Mouse (Mus musculus) hindbrain, embryonic 15.5 days (tissue): ENCODE measurements around the gene Dst. TPM values are rescaled to one million over a fixed set of nuclear protein-coding genes. Genes with fewer than 3 reads are reported as not detected.

Source experiments
- ATAC-seq: fragments of 200-750 bp; cut with Nextera tagmentation; 2 replicates; pipeline ENCODE4 v1.8.0; 2017; ENCODE audit warnings: low read depth, moderate number of reproducible peaks, moderate TSS enrichment; ENCODE audit not compliant: low FRiP score
- H3K27ac ChIP-seq: fragments of 300-500 bp; sonication (generic); replicated peaks from 2 replicates; pipeline ENCODE4 v1.5.1; 2015; ENCODE audit warnings: mild to moderate bottlenecking, inconsistent platforms
- H3K27me3 ChIP-seq: fragments of 300-500 bp; sonication (generic); 2 replicates; pipeline ENCODE4 v1.6.1; 2015; ENCODE audit warnings: control low read depth, inconsistent platforms
- H3K36me3 ChIP-seq: fragments of 300-500 bp; sonication (generic); 2 replicates; pipeline ENCODE4 v1.6.1; 2015; ENCODE audit warnings: control low read depth, inconsistent platforms
- H3K4me1 ChIP-seq: fragments of 300-500 bp; sonication (generic); replicated peaks from 2 replicates; pipeline ENCODE4 v1.6.1; 2015; ENCODE audit warnings: control low read depth, inconsistent platforms
- H3K4me2 ChIP-seq: fragments of 300-500 bp; sonication (generic); 2 replicates; pipeline ENCODE4 v1.6.1; 2015; ENCODE audit warnings: moderate library complexity, mild to moderate bottlenecking, inconsistent platforms
- H3K4me3 ChIP-seq: fragments of 300-500 bp; sonication (generic); 2 replicates; pipeline ENCODE4 v1.5.1; 2015; ENCODE audit warnings: mild to moderate bottlenecking, inconsistent platforms
- H3K9ac ChIP-seq: fragments of 300-500 bp; sonication (generic); 2 replicates; pipeline ENCODE4 v1.6.1; 2015; ENCODE audit warnings: inconsistent platforms
- H3K9me3 ChIP-seq: fragments of 300-500 bp; sonication (generic); 2 replicates; pipeline ENCODE4 v1.6.1; 2016; ENCODE audit warnings: control low read depth, inconsistent platforms
- WGBS: fragments of 180-500 bp; shearing (Covaris S2); methylation state at CpG from one replicate; pipeline ENCODE4 v1.1.7; 2015; 5-methylcytosine and 5-hydroxymethylcytosine counted together
- polyA plus RNA-seq: library from polyadenylated mRNA; unstranded; fragments of >200 nt; fragmentation: Nextera tagmentation; extraction: Ambion mirVana; gene quantifications from 2 replicates; pipeline ENCODE4 v1.2.1, GENCODE M21; 2015

Dst gene
- 39.4 and 41.1 TPM in 2 replicates for polyA plus RNA-seq

- Histone ChIP-seq H3K27me3 (no peaks in the 10 kb centered on the region), H3K9ac (peak within 1 kb of the TSS; percentile 54), H3K4me1 (peaks cover 18% of the 10 kb centered on the region), H3K4me3 (peak within 1 kb of the TSS; percentile 57), H3K9me3 (no peaks in the 10 kb centered on the region), H3K36me3 (no peaks in the 10 kb centered on the region), H3K27ac (peak within 1 kb of the TSS; percentile 94), H3K4me2 (peak within 1 kb of the TSS; percentile 65)
- 6% methylated on average over 36 of the region's 44 CpGs for WGBS
- ATAC-seq = no peak
Measured at GRCm38 (mm10) chr1:33908191-33908962, at the start of gene Dst. Gene Dst (plus strand): TSS chr1:33908225.

- H3K4me2 ChIP-seq = no peak overlapping the region
- peaks cover 6% of the 10 kb centered on the region; the same call in 1 of the 2 replicates for H3K36me3 ChIP-seq
- no peak overlapping the region for H3K4me3 ChIP-seq
- no peaks in the 10 kb centered on the region for H3K9me3 ChIP-seq
- 94% methylated on average over 2 of the region's 2 CpGs for WGBS
- no peaks in the 10 kb centered on the region for H3K4me1 ChIP-seq
- H3K27ac ChIP-seq = no peak overlapping the region
- H3K9ac ChIP-seq = no peak overlapping the region
- no peak for ATAC-seq
- no peaks in the 10 kb centered on the region for H3K27me3 ChIP-seq
Measured at GRCm38 (mm10) chr1:33869031-33869430, 39.0 kb upstream of the Dst start.

- H3K36me3 ChIP-seq = peaks cover 6% of the 10 kb centered on the region; the same call in 1 of the 2 replicates
- H3K4me2 ChIP-seq = no peak overlapping the region
- H3K9me3 ChIP-seq = no peaks in the 10 kb centered on the region
- no peak overlapping the region for H3K9ac ChIP-seq
- no peaks in the 10 kb centered on the region for H3K4me1 ChIP-seq
- no peak overlapping the region for H3K27ac ChIP-seq
- 94% methylated on average over 3 of the region's 3 CpGs for whole genome bisulfite sequencing
- no peaks in the 10 kb centered on the region for H3K27me3 ChIP-seq
- ATAC-seq = no peak
- no peak overlapping the region for H3K4me3 ChIP-seq
Measured at GRCm38 (mm10) chr1:33869437-33869836, 38.6 kb upstream of the Dst start.

- H3K4me1 ChIP-seq = no peaks in the 10 kb centered on the region
- H3K27me3 ChIP-seq = no peaks in the 10 kb centered on the region
- peaks cover 6% of the 10 kb centered on the region; the same call in 1 of the 2 replicates for H3K36me3 ChIP-seq
- ATAC-seq = no peak
- no peak overlapping the region for H3K4me3 ChIP-seq
- H3K9me3 ChIP-seq = no peaks in the 10 kb centered on the region
- no peak overlapping the region for H3K9ac ChIP-seq
- no peak overlapping the region for H3K4me2 ChIP-seq
- 70% methylated on average over 5 of the region's 5 CpGs for WGBS
- H3K27ac ChIP-seq = no peak overlapping the region
Measured at GRCm38 (mm10) chr1:33873561-33873960, 34.5 kb upstream of the Dst start.

GRCm38 (mm10) chr1:33875691-33876090 is 32.3 kb upstream of the Dst start:
- no peaks in the 10 kb centered on the region for H3K9me3 ChIP-seq
- no peak overlapping the region for H3K4me3 ChIP-seq
- H3K36me3 ChIP-seq = peaks cover 6% of the 10 kb centered on the region; the same call in 1 of the 2 replicates
- H3K27ac ChIP-seq = no peak overlapping the region
- H3K9ac ChIP-seq = no peak overlapping the region
- WGBS = 62% methylated on average over 6 of the region's 6 CpGs
- no peak overlapping the region for H3K4me2 ChIP-seq
- no peaks in the 10 kb centered on the region for H3K4me1 ChIP-seq
- ATAC-seq = no peak
- H3K27me3 ChIP-seq = no peaks in the 10 kb centered on the region

- Histone ChIP-seq H3K27me3 (no peaks in the 10 kb centered on the region), H3K9ac (no peak overlapping the region), H3K4me1 (no peaks in the 10 kb centered on the region), H3K9me3 (no peaks in the 10 kb centered on the region), H3K4me3 (no peak overlapping the region), H3K27ac (no peak overlapping the region), H3K36me3 (peaks cover 6% of the 10 kb centered on the region; the same call in 1 of the 2 replicates), H3K4me2 (no peak overlapping the region)
- 90% methylated on average over 3 of the region's 3 CpGs for whole genome bisulfite sequencing
- no peak for ATAC-seq
Measured at GRCm38 (mm10) chr1:33876416-33876815, 31.6 kb upstream of the Dst start.

- no peaks in the 10 kb centered on the region for H3K9me3 ChIP-seq
- no peaks in the 10 kb centered on the region for H3K4me1 ChIP-seq
- H3K36me3 ChIP-seq = no peaks in the 10 kb centered on the region
- no peak overlapping the region for H3K4me2 ChIP-seq
- ATAC-seq = no peak
- H3K27me3 ChIP-seq = no peaks in the 10 kb centered on the region
- H3K27ac ChIP-seq = no peak overlapping the region
- no peak overlapping the region for H3K4me3 ChIP-seq
- H3K9ac ChIP-seq = no peak overlapping the region
- 89% methylated on average over 7 of the region's 7 CpGs for WGBS
Measured at GRCm38 (mm10) chr1:33878170-33878569, 29.9 kb upstream of the Dst start.

- WGBS = 24% methylated on average over 18 of the region's 18 CpGs
- no peaks in the 10 kb centered on the region for H3K36me3 ChIP-seq
Measured at GRCm38 (mm10) chr1:33883102-33883839, 24.8 kb upstream of the Dst start.

GRCm38 (mm10) chr1:33892784-33893183 is 15.2 kb upstream of the Dst start:
- Histone ChIP-seq H3K9me3 (no peaks in the 10 kb centered on the region), H3K27ac (no peak overlapping the region), H3K4me1 (no peaks in the 10 kb centered on the region), H3K9ac (no peak overlapping the region), H3K27me3 (no peaks in the 10 kb centered on the region), H3K36me3 (no peaks in the 10 kb centered on the region), H3K4me3 (no peak overlapping the region), H3K4me2 (no peak overlapping the region)
- ATAC-seq = no peak
- 68% methylated on average over 10 of the region's 10 CpGs for WGBS

More at GRCm38 (mm10) chr1:33883102-33883839, 24.8 kb upstream of the Dst start:
- Histone ChIP-seq H3K4me3 (no peak overlapping the region), H3K9me3 (no peaks in the 10 kb centered on the region), H3K27me3 (no peaks in the 10 kb centered on the region), H3K4me1 (0 out of 2 replicates have a peak, but pooled peaks cover 4% of the 10 kb centered on the region), H3K27ac (no peak overlapping the region), H3K4me2 (peak overlapping the region; percentile 30), H3K9ac (no peak overlapping the region)
- ATAC-seq = no peak; the same call in 1 of the 2 replicates

- Histone ChIP-seq H3K4me3 (no peak overlapping the region), H3K36me3 (no peaks in the 10 kb centered on the region), H3K4me2 (no peak overlapping the region), H3K27me3 (no peaks in the 10 kb centered on the region), H3K4me1 (no peaks in the 10 kb centered on the region), H3K27ac (no peak overlapping the region), H3K9me3 (no peaks in the 10 kb centered on the region), H3K9ac (no peak overlapping the region)
- 66% methylated on average over 6 of the region's 6 CpGs for WGBS
- ATAC-seq = no peak
Measured at GRCm38 (mm10) chr1:33896116-33896515, 11.9 kb upstream of the Dst start.

- Histone ChIP-seq H3K4me3 (no peak overlapping the region), H3K9ac (no peak overlapping the region), H3K9me3 (no peaks in the 10 kb centered on the region), H3K36me3 (no peaks in the 10 kb centered on the region), H3K4me2 (no peak overlapping the region), H3K4me1 (no peaks in the 10 kb centered on the region), H3K27ac (no peak overlapping the region), H3K27me3 (no peaks in the 10 kb centered on the region)
- 83% methylated on average over 4 of the region's 4 CpGs for WGBS
- ATAC-seq = no peak
Measured at GRCm38 (mm10) chr1:33896666-33897065, 11.4 kb upstream of the Dst start.

- Histone ChIP-seq H3K9me3 (no peaks in the 10 kb centered on the region), H3K36me3 (no peaks in the 10 kb centered on the region), H3K9ac (no peak overlapping the region), H3K4me3 (no peak overlapping the region), H3K27me3 (no peaks in the 10 kb centered on the region), H3K4me2 (no peak overlapping the region), H3K4me1 (no peaks in the 10 kb centered on the region), H3K27ac (no peak overlapping the region)
- 92% methylated on average over 11 of the region's 11 CpGs for WGBS
- ATAC-seq = no peak
Measured at GRCm38 (mm10) chr1:33897426-33897825, 10.6 kb upstream of the Dst start.
